Mouse (Mus musculus): ENCODE data around the gene Erv3.

GRCm38 (mm10) chr2:131907311-131907710 lies 47.8 kb upstream of the Erv3 start:
- TF ChIP-seq CHD1 (IDR thresholded peaks at IDR 0.05; ENCODE audit: low read depth, low read length) (no peak), ZKSCAN1 (IDR thresholded peaks at IDR 0.05; ENCODE audit: borderline replicate concordance, low read depth, low read length) (no peak), CHD2 (IDR thresholded peaks at IDR 0.05; ENCODE audit: low read length) (no peak)
